Mouse (Mus musculus) left cerebral cortex, postnatal 25 days (tissue): ENCODE results near the gene Timm8a2. TPM values are rescaled to one million over a fixed set of nuclear protein-coding genes. Genes with fewer than 3 reads are reported as not detected.
A peak's percentile ranks its signal among the peaks of the same experiment; 100 is the strongest.

ENCODE experiments used
- DNase-seq, 2 experiments: peaks; one replicate each; pipeline ENCODE4 v3.0.0; 2022; ENCODE audit warnings: low spot score in 2 of 2, mixed read lengths in 1 of 2
- intact Hi-C: fragments of 180-260 bp; cut with DNase I; formaldehyde crosslinking; loops from one replicate; pipeline ENCODE4 v1.15.1; 2025
- total RNA-seq, 2 experiments: library from RNA; stranded (reverse); gene quantifications; 2 replicates each; pipeline ENCODE4 v1.2.3; 2021

The Timm8a2 gene
- total RNA-seq, result not detected

- DNase-seq, result no peak
- intact Hi-C loops, result no loop called here
Observed at GRCm38 (mm10) chr14:122034451-122034850, at the start of gene Timm8a2. Gene Timm8a2 (plus strand): TSS chr14:122034674.

- no peak for DNase-seq
- intact Hi-C loops, result no loop called here
Observed at GRCm38 (mm10) chr14:121985477-121985876, 49.0 kb upstream of the Timm8a2 start.

GRCm38 (mm10) chr14:121986028-121986427 lies 48.4 kb upstream of the Timm8a2 start:
- intact Hi-C loops, result no loop called here
- DNase-seq, result no peak

- intact Hi-C loops, result no loop called here
- DNase-seq, result peak in 1 of 2 experiments; percentile 32
Observed at GRCm38 (mm10) chr14:121987287-121987686, 47.2 kb upstream of the Timm8a2 start.

- intact Hi-C loops, result no loop called here
- DNase-seq, result no peak
Observed at GRCm38 (mm10) chr14:121987691-121988090, 46.8 kb upstream of the Timm8a2 start.

- no peak for DNase-seq
- intact Hi-C loops, result no loop called here
Observed at GRCm38 (mm10) chr14:121989331-121989730, 45.1 kb upstream of the Timm8a2 start.

- no peak for DNase-seq
- intact Hi-C loops, result no loop called here
Observed at GRCm38 (mm10) chr14:121989869-121990268, 44.6 kb upstream of the Timm8a2 start.

- intact Hi-C loops, result no loop called here
Observed at GRCm38 (mm10) chr14:121990897-121991296, 43.6 kb upstream of the Timm8a2 start.

GRCm38 (mm10) chr14:121991921-121992320 lies 42.6 kb upstream of the Timm8a2 start:
- intact Hi-C loops, result no loop called here
- DNase-seq, result no peak

More at GRCm38 (mm10) chr14:121990897-121991296, 43.6 kb upstream of the Timm8a2 start:
- no peak for DNase-seq

GRCm38 (mm10) chr14:121992395-121993280 lies 41.8 kb upstream of the Timm8a2 start:
- intact Hi-C loops, result no loop called here
- DNase-seq, result no peak

- intact Hi-C loops, result no loop called here
- DNase-seq, result no peak
Observed at GRCm38 (mm10) chr14:121993616-121994015, 40.9 kb upstream of the Timm8a2 start.

- intact Hi-C loops, result no loop called here
- no peak for DNase-seq
Observed at GRCm38 (mm10) chr14:121994171-121994700, 40.2 kb upstream of the Timm8a2 start.

- no peak for DNase-seq
- intact Hi-C loops, result no loop called here
Observed at GRCm38 (mm10) chr14:121994846-121995556, 39.5 kb upstream of the Timm8a2 start.

- DNase-seq, result no peak
- intact Hi-C loops, result no loop called here
Observed at GRCm38 (mm10) chr14:121995557-121995870, 39.0 kb upstream of the Timm8a2 start.

GRCm38 (mm10) chr14:121996786-121997185 lies 37.7 kb upstream of the Timm8a2 start:
- intact Hi-C loops, result no loop called here
- DNase-seq, result peak; percentile 14 to 47

GRCm38 (mm10) chr14:121999455-121999854 lies 35.0 kb upstream of the Timm8a2 start:
- intact Hi-C loops, result no loop called here
- DNase-seq, result no peak

GRCm38 (mm10) chr14:122000346-122001105 lies 33.9 kb upstream of the Timm8a2 start:
- intact Hi-C loops, result no loop called here
- no peak for DNase-seq

- intact Hi-C loops, result no loop called here
- DNase-seq, result peak in 1 of 2 experiments; percentile 29
Observed at GRCm38 (mm10) chr14:122002224-122002623, 32.2 kb upstream of the Timm8a2 start.

- no peak for DNase-seq
- intact Hi-C loops, result no loop called here
Observed at GRCm38 (mm10) chr14:122003812-122004211, 30.7 kb upstream of the Timm8a2 start.

- intact Hi-C loops, result no loop called here
- no peak for DNase-seq
Observed at GRCm38 (mm10) chr14:122008261-122008660, 26.2 kb upstream of the Timm8a2 start.
